Mouse (Mus musculus): Measurements from ENCODE around the gene Olfr1271.
"Not testable (repeated sequence)": the region's sequence is repeated elsewhere in the genome, so short reads cannot be mapped to it uniquely, and the experiment has no call there.

Olfr1271 gene

GRCm38 (mm10) chr2:90270932-90271331 is at the start of gene Olfr1271:
Olfr1271 (minus strand) TSS chr2:90271032.
- DNase-seq (ENCODE audit: low read depth, low spot score): no peak

GRCm38 (mm10) chr2:90292741-90293140 is 21.9 kb upstream of the Olfr1271 start, which contains the start of gene Olfr1272:
Olfr1272 (minus strand) TSS chr2:90292841.
- DNase-seq (ENCODE audit: low read depth, low spot score): no peak

- DNase-seq (ENCODE audit: low read depth, low spot score): no peak
Measured at GRCm38 (mm10) chr2:90257492-90257891, 13.3 kb downstream of the Olfr1271 start, which contains the start of gene Olfr142. Olfr142 (minus strand) TSS chr2:90257592.

- not testable (repeated sequence) for DNase-seq (ENCODE audit: low read depth, low spot score)
Measured at GRCm38 (mm10) chr2:90224393-90224792, 46.4 kb downstream of the Olfr1271 start, which contains the start of gene Olfr1506. Olfr1506 (minus strand) TSS chr2:90224493.

Data from brain, adult 2 months (tissue).